Mouse (Mus musculus): ENCODE measurements around the gene Ccdc32.

DNA sequence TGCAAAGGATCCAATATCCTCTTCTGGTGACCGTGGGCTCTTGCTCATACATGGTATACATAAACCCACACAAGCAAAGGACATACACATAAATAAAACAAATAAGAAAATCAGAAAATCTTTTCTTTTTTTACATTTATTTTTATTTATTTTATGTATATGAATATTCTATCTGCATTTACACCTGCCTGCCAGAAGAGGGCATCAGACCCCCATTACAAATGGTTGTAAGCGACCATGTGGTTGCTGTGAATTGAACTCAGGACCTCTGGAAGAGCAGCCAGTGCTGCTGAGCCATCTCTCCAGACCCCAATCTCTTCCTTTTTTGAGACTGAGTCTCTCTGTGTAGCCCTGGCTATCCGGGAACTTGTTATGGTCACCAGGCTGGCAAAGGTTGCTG, 11.5 kb downstream of the Ccdc32 start:
- TF ChIP-seq CTCF (IDR thresholded peaks at IDR 0.05) (peak; percentile 38), EP300 (IDR thresholded peaks at IDR 0.05) (no peak)
